Mouse (Mus musculus): ENCODE data around the gene Hoxb8.

Gene Hoxb8

DNA sequence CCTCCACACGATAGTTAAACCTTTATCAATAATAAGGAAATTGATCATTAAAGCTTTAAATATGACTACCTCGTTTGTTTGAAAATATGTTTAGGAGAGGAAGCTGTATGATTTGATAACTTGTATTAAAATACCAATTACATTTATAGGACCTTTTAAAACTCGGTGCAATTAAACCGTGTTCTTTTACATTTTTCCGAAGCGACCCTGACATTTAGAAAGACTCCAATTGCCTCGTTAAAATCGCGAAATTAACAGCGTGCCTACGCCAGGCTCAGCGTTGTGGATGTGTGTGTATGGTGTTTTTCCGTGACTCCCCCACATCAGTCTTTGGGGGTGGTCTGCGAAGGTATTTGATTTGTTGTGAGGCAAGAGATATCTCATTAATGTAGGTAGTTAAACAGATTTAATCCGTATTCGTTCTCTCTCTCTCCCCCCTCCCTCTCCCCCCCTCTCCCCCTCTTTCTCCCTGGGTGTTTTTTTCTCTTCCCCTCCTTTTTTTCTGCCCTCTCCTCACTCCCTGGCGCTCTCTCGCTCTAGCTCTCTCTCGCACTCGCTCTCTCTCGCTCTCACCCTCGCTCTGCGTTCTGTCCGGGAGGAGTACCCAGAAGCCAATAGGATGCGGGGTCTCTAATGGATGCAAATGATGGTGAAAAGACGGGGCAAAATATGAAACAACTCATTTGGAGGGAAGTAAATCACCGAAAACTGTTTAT is at the start of gene Hoxb8:
Hoxb8 (plus strand) TSS at position 51 of the 716 bp plus-strand sequence.
- no peak for DNase-seq (ENCODE audit: low spot score in 2 of 2)

DNA sequence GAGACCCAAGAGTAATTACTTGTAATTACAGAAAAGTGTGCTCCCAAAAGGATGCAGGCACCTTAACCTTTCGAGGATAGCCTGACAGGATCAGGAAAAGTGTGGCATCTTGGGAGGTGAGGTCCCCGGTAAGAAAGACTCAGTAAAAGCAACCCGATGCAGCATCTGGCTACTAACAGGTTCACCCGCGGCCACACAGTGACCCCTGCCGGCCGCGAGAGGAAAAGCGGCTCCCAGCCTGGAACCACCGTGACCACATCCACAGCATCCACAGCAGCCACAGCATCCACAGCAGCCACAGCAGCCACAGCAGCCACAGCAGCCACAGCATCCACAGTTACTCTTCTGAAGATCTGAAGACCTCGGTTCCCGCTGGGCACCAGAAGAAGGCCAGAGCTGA is 46.8 kb upstream of the Hoxb8 start:
- DNase-seq (ENCODE audit: low spot score in 2 of 2): peak in 1 of 2 experiments; percentile 33

DNA sequence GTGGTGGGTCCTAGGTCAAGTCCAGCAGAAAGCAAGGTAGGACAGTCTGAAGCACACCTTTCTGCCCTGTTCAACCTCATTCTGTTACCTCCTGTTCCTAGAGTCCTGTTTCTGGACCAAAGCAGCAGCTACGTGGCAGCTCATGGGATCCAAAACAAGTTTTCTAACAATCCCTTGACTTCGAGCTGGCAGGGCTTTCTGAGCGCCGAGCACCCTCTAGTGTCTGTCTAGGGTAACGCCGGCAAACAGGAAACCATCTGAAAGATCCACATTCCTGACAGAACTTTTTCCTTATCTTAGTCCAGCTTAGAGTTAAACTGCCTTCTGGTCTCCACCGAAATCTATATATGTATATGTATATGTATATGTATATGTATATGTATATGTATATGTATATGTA is 41.5 kb upstream of the Hoxb8 start:
- DNase-seq (ENCODE audit: low spot score in 2 of 2): peak in 1 of 2 experiments; percentile 40

DNA sequence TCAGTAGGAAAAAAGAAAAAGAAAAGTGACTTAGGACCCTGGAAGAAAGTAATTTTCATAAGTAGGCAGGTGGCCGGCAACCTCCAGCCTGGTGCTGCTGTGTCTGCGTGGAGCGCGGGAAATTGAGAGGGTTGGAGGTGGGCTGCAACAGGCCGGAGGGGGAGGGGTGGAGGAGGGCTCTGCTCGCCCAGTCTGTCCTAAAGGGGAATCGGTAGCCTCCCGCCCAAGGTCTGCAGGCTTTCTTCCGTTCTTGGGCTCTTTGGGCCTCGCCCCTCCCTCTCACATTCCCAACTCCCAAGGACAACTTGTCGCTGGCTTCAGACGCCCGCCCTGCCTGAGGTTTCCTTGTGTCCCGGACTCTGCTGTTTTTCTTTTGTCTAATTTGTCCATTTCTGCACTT is 30.8 kb upstream of the Hoxb8 start:
- no peak for DNase-seq (ENCODE audit: low spot score in 2 of 2)

DNA sequence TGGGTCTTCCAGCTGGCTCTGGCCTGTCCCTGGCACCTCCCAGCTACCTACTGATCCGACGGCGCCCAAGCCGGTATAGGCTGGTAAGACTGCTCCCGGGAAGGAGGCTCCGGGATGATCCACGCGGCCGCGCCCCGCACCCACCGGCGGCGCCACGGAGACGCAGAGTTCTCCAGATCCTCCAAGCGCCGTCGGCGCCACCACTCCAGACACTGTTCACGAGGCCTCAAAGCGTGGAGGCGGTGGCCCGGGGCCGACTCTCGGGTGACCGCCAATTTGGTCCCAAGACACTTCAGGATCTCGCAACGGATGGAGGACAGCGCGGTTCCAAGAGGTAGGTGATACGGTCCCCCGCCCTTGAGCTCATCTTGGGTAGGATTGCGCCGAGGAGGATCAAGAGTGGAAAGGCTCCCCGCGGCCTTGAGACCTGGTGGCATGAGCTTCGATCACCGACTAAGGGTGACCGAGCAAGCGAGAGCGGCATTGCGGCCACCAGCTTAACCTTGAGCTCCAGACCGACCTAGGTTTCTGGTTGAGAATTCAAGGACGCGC is 30.1 kb upstream of the Hoxb8 start:
- no peak for DNase-seq (ENCODE audit: low spot score in 2 of 2)

DNA sequence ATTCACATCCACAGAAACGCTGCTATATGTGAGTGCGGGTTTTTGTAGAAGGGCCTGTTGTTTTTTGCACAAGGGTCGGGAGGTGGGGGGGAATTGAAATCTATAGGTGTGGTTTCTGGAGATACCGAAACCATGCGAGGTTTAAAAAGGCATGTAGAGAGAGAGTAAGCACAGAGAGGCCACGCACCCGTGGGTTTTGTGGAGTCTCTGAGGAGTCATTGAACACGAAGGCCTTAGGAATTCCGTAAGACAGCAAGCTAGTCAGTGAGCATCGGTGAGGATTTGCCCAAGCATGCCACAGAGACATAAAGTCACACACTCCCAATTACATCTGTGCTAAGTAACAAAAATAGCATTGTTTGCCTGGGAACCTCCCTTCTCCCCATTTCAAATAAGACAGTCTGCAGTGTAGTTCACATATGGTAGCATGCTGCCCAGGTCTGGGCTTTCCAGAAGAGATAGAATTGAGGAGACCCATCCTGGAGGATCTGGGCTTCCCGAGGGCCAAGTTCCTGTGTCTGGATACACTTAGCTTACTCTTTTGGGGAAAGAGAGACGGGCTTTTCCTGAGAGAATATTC is 29.1 kb upstream of the Hoxb8 start:
- DNase-seq (ENCODE audit: low spot score in 2 of 2): no peak

DNA sequence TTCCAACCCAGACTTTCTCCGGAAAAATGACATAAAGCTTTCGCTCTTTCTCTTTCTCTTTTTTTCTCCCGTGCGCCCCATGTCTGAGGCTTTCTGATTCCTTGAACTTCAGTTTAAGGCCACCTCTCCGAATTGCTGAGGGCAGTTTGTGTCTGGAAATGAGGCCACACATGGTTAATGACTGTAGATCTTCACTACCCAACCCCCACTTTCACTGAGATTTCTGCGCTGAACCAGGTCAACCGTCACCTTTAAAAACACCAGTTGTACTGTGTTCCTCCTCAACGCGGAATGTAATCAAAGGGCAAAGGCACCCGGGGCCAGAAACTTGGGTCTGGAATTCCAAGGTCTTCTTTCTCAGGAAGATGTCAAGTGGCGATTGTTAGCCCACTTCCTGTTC is 27.5 kb upstream of the Hoxb8 start:
- DNase-seq (ENCODE audit: low spot score in 2 of 2): no peak

DNA sequence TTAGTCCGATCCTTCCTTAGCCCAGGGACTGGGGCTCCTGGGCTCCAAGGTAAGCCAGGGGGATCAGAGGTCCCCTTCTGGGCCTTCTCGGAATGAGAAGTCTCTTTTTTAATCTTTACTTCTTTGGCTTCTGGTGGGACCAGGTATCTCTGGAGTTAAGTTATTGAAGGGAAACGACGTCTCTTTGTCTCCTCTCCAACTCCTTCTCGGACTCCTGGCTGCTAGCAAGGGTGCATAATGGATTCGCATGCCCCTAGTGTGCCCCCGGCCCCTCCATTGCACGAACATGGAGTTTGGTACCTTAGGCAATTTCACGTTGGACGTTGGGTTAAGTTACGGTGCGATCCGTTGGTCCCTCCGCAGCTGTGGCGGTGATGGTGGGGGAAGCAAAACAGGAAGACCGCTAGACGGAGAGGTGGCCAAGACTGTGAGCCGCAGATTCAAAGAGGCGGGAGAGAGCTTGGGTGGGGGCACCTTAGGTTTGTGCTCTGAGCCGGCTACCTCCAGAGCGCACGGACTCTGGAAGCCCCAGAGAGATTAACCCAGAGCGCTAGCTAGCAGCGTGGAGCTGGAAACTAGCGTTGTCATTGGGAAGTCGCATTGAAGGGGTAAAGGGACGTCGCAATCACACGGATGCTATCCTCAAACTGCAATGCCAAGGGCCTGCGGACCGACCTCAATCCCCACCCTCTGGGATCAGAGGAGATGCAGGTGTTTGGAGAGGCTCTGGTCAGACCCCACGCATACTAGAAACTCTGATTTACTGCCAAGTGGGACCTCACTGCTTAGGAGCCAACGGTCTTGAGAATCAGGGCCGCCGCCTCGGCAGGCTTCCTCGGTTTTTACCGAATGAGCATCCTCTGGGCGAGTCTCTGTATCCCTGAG is 26.4 kb upstream of the Hoxb8 start:
- DNase-seq (ENCODE audit: low spot score in 2 of 2): no peak

DNA sequence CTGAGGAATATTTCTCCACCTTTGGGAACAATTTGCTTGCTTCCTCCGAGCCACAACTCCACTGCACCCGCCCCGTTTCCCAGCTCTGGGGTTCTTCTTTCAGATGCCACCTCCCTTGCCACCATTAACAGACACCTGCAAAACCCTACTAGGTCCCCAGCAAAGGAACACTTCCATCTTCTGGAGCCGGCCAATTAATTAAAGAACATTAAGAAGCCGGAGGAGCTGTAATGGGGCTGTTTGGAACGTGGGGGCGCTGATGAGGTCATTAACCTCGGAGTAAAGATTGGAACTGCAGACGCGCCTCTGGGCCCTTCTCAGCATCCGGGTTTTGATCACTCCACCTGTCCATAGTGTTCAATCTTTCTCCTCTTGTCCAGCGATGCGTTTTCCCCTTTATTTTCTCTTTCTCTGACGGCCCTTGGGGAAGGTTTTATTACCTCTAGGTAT is 25.7 kb upstream of the Hoxb8 start:
- DNase-seq (ENCODE audit: low spot score in 2 of 2): no peak

DNA sequence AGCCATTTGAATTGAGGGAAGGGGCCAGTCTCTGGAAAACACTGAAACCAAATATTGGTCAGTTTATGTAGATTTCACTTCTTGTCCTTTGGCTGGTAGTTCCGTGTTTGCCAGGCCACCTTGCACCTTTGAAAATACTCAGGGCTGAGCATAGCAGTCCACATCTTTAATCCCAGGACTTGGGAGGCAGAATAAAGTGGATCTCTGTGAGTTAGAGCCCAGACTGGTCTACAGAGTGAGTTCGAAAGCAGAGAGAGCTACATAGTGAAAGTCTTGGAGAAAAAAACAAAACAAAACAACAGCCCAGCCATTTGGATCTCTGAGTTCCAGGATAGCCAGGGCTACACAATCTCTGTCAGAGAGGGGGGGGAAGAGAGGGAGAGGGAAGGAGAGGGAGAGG is 24.6 kb upstream of the Hoxb8 start:
- no peak for DNase-seq (ENCODE audit: low spot score in 2 of 2)

DNA sequence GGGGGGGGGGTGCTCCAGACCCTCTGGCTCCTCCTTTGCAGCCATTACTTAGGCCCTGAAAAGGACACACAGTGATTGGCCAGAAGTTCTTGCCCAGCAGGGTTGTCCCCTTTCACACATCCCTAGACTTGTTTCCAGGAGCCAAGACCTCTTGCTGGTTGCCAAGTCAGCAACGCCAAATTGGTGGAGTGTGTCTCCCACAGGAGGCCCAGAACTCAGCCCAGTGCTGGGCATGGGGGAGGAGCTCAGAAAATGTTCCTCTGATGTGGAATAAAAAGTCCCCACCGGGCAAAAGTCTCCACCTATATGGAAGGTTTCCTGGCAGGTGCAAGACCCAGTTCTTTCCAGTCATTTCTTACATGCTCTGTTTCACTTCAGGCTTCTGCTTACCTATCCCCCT is 22.7 kb upstream of the Hoxb8 start:
- no peak for DNase-seq (ENCODE audit: low spot score in 2 of 2)

DNA sequence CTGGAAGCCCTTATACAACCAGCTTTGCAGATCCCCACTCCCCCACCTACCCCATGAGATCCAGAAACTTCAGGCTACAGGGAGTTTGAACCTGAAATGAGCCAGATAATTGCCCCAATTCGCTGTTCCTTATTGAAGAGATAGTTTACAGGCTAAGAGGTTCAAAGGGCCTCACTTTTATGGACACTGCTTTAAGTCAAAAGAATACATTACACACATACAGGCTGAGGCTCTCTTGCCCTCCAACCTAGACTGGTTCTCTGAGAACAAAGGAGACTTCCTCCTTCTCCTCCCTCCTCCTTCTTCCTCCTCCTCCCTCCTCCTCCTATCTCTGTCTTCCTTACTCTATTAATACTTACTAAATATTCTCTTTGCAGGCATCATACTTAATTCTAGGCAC is 22.2 kb upstream of the Hoxb8 start:
- DNase-seq (ENCODE audit: low spot score in 2 of 2): no peak

DNA sequence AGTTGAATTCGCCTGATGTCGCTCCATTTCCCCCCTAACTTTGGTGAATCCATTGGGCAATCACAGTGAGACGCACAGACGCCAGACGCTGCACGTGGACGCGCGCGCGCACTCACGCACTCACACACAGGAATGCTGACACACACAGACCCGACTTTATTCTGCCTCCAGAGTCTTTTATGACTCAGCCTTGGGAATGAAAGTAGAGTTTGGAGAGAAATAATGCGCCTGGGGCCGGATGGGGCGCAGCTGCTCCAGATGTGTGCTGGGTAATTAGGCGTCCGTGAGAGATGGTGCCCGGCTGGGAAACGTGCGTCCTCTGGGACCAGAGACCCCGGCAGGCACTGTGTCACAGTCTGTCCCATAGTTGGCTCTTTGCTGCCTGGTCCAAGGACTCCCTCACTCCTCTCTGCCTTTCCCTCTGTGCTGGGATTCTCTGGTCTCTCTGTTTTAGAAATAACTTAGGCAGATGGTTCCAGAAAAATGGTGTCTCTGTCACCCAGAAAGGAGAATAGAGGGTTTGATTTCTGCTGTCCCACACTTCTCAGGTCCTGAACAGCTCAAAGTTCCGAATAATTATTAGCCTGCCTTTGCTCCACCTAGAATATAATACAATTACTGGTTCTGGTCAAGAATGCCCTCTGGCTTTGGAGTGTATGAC is 21.3 kb upstream of the Hoxb8 start:
- DNase-seq (ENCODE audit: low spot score in 2 of 2): no peak

DNA sequence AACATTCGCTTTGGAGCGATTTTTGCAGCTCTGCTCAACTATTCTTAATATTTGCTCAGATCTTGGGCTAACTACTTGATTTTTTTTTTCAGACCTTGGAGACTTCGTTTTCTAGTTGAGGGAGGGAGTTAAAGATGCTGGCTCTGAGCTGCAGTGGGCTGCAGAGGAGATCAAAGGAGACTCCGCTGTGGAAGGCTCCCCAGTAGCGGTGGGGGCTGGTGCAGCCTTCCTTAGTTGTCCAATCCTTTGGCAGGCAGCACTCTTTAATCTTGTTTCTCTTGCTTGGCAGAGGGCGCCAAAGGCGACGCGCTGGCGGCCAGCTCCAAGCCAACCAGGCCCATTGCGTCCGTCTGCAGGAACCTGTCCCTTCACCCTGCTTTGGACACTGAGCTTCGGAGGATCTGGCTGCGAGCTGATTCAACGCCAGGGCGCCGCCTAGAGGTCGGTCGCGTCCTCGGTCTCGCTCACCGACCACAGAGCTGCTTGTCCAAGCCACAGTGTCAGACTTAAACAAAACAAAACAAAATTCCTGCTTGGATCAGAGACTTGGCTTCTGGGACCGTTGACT is 20.3 kb upstream of the Hoxb8 start:
- peak in 1 of 2 experiments; percentile 60 for DNase-seq (ENCODE audit: low spot score in 2 of 2)

DNA sequence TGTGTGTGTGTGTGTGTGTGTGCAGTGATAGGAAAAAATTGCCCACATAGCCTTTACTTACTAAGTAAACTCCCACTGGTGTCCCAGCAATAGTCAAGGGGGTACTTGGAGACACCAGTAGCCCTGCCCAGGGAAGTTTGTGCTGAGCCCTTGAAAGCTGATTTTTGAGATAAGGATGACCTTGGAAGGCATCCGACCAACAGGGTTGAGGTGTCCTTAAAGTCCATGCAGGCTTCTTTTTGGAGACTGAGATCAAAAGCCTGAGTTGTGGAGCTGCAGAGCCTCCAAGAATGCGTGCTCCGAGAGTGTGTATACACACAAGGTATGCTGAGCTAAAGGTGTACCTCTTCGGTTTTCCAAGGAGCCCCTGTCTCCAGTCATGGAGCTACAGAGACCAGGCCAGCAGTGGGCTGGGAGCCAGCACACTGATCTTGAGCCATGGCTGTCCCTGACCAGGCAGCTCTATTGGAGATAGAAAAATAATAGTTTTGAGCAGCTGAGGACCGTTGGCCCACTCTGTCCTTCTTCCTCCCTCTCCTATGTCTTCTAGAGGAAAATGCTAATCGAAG is 19.4 kb upstream of the Hoxb8 start:
- no peak for DNase-seq (ENCODE audit: low spot score in 2 of 2)

DNA sequence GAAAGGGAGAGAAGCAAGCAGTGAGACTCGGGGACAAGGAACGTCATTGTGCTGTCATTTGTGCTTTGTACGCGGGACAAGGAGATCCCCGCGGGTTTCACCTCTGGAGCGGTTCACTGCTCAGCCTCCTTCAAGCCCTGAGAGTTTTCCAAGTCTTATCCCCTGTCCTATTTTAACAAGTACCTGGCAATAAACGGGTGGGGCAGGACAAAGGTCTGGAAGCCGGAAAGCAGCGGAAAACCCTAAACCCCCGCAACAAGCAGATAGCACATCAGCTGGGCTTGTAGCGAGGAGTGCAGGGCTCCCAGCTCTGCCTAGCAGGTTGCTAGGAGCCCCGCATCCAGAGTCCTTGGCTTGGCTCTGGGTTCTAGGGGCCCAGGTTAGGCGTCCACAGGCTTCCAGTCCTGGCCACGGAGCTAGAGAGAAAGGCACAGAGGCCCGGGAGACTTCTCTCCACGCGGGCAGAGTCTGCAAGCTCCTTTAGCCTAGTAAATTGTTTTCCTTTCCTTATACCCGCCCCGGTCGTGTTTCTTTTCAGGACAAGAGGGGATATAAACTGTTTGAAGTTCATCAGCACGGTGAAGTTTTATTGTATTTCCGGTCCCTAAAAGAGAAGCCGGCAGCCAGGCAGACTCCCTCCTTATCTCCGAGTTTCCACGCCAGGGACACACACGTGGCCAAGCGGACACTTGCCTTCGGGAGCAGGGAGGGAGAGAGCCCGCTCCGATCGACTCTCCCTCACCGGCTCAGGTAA is 17.9 kb upstream of the Hoxb8 start:
- no peak for DNase-seq (ENCODE audit: low spot score in 2 of 2)

DNA sequence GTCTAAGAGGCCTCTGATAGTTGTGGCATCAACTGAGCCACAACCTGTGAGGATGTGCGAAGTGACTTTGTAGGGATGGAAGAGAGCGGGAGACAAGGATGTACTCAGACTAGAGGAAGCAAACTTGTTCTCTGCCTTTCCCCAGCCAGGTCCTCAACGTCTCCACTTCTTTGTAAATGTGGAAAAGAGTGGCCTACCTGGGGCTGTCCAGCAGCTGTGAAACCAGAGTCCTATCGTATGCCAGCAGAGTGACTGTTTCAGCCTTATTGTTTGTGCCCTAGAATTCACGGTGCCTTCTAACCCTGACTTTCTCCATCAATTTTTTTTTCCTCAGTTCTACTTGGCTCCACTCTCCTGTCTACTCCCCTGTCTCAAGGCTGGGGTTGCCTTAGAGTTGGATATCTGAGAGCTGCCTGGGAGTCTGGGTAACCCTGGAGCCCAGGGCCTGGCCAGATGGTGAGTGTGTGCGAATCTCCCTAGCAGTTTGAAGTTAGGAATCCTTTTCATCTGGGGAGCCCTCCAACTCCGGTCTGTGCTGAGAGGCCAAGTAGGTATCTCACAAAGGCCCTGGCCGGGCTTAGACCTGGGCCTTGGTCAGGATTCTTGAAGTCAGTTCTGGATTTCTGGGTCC is 17.2 kb upstream of the Hoxb8 start:
- no peak for DNase-seq (ENCODE audit: low spot score in 2 of 2)

DNA sequence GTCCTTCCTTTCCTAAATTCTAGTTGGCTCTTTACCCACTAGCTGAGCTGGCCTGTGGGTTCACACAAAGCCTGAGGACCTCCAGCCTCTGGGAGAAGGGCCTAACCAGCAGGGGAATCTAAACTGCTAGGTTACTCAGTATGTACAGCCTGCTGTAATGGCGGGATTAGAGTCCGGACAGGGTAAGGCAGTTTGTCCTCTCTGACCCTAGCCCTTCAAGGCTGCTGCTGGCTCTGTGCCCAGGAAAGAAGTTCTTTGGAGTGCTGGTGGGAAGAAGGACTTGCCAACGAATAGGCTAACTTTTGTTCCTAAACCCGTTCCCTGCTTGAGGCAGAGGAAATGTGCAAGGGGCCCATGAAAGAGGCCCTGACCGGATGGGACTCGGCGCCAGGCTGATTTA is 15.8 kb upstream of the Hoxb8 start:
- no peak for DNase-seq (ENCODE audit: low spot score in 2 of 2)

DNA sequence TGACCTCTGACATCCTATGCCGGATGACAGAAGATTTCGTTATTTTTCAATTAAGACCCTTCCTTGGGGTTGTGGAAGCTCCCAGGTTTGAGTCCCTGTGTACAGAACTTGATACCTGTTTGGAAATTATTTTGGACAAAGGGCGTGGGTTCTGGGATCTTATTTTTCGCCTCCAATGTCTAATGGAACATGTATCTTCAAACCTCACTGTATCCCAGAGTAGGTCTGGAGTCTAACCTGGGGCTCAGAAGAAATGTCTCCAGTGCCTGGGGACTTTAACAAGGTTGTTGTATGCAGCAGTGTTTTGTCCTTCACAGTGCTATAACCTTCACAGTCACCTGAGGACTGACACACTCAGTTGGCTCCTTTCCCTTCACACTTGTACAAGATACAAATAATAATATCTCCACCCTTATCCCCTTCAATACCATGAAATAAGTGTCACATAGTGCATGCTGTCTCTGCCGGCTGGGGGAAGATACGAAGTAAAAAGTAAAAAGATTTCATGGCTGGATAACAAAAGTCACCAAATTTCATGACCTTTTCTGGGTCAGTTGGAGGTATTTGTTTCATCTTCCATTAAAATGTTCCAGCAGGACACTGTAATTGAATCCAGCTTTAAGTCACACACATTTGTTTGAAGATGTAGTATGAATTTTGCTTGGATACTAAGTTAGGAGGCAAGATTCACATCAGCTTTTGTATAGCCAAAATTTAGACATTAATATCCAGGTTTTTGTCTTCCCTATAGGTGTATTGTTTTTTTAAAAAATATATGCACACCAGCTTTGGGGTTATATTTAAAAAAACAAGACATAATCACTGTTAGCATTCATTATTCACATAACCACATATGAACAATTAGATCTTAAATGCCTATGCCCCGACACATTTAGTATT is 14.4 kb upstream of the Hoxb8 start:
- DNase-seq (ENCODE audit: low spot score in 2 of 2): no peak
